Mouse (Mus musculus): ENCODE data around the gene Emp3.
"Not testable (repeated sequence)": the region's sequence is repeated elsewhere in the genome, so short reads cannot be mapped to it uniquely, and the experiment has no call there.

GRCm38 (mm10) chr7:45933766-45934165, 12.6 kb upstream of the Emp3 start:
- TF ChIP-seq CTCF, EP300 (IDR thresholded peaks at IDR 0.05; ENCODE audit: low read depth): not testable (repeated sequence)

All from liver, postnatal 0 days (tissue).